Mouse (Mus musculus) intestine, postnatal 0 days (tissue): ENCODE data around the gene Megf11. TPM values are rescaled to one million over a fixed set of nuclear protein-coding genes. Genes with fewer than 3 reads are reported as not detected.

Source experiments
- ATAC-seq: fragments of 200-750 bp; cut with Nextera tagmentation; 2 replicates; pipeline ENCODE4 v1.8.0; 2017; ENCODE audit warnings: mild to moderate bottlenecking, moderate TSS enrichment, moderate library complexity
- H3K27ac ChIP-seq: fragments of 300-500 bp; sonication (generic); 2 replicates; pipeline ENCODE4 v1.5.1; 2014; ENCODE audit warnings: mild to moderate bottlenecking, low read depth, low read length, moderate library complexity
- H3K27me3 ChIP-seq: fragments of 300-500 bp; sonication (generic); replicated peaks from 2 replicates; pipeline ENCODE4 v1.6.1; 2014; ENCODE audit warnings: low read length, mixed read lengths; ENCODE audit not compliant: control insufficient read depth, insufficient read depth
- H3K36me3 ChIP-seq: fragments of 300-500 bp; sonication (generic); 2 replicates; pipeline ENCODE4 v1.6.1; 2014; ENCODE audit warnings: mild to moderate bottlenecking, moderate library complexity; ENCODE audit not compliant: control insufficient read depth, insufficient read depth
- H3K4me1 ChIP-seq: fragments of 300-500 bp; sonication (generic); replicated peaks from 2 replicates; pipeline ENCODE4 v1.6.1; 2014; ENCODE audit warnings: antibody characterized with exemption, low read length, mixed read lengths; ENCODE audit not compliant: control insufficient read depth, insufficient read depth
- H3K4me2 ChIP-seq: fragments of 300-500 bp; sonication (generic); replicated peaks from 2 replicates; pipeline ENCODE4 v1.6.1; 2014; ENCODE audit warnings: low read depth, mild to moderate bottlenecking, moderate library complexity
- H3K4me3 ChIP-seq: fragments of 300-500 bp; sonication (generic); 2 replicates; pipeline ENCODE4 v1.5.1; 2014; ENCODE audit warnings: low read depth, low read length
- H3K9ac ChIP-seq: fragments of 300-500 bp; sonication (generic); 2 replicates; pipeline ENCODE4 v1.6.1; 2014; ENCODE audit warnings: mild to moderate bottlenecking, low read depth, low read length
- H3K9me3 ChIP-seq: fragments of 300-500 bp; sonication (generic); 2 replicates; pipeline ENCODE4 v1.6.1; 2016; ENCODE audit warnings: mixed run types; ENCODE audit not compliant: control insufficient read depth
- CTCF ChIP-seq: sonication (generic); IDR thresholded peaks from 2 replicates; pipeline ENCODE4 v1.5.1; 2016; ENCODE audit warnings: low read depth, mild to moderate bottlenecking, control low read depth, antibody characterized with exemption, moderate library complexity
- WGBS: fragments of 180-500 bp; shearing (Covaris S2); extraction: QIAGEN DNeasy Blood & Tissue Kit; methylation state at CpG from one replicate; pipeline ENCODE4 v1.1.7; 2014; 5-methylcytosine and 5-hydroxymethylcytosine counted together
- polyA plus RNA-seq: library from polyadenylated mRNA; unstranded; fragments of >200 nt; fragmentation: Nextera tagmentation; extraction: Ambion mirVana; gene quantifications from 2 replicates; pipeline ENCODE4 v1.2.1, GENCODE M21; 2015

Gene Megf11
- polyA plus RNA-seq, 1 experiment from 2014 or later: 0.69 TPM

DNA sequence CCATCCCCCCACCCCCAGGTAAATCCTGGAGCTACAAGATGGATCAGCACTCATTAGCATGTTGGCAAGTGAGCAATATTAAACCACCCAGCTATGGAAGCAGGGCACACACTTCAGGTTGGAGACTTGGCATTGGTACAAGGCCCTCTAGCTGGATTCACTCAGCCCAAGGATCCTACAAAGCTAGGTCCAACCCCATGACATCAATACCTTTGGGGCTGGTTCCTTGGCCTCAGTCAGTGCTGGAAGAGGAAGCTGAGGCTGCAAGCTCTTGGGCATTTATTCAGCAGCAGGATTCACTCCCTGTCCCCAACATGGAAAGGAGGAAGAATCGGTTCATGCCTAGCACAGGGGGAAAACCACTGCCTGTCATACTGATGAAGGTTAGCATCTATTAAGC lies 118.6 kb downstream of the Megf11 start:
- H3K4me3 ChIP-seq: no peak overlapping the region
- no peaks in the 10 kb centered on the region for H3K36me3 ChIP-seq
- H3K9ac ChIP-seq: no peak overlapping the region
- H3K4me1 ChIP-seq: no peaks in the 10 kb centered on the region
- H3K4me2 ChIP-seq: no peak overlapping the region
- H3K27me3 ChIP-seq: no peaks in the 10 kb centered on the region
- H3K27ac ChIP-seq: no peak overlapping the region
- ATAC-seq: no peak
- 90% methylated on average over 1 of the region's 1 CpGs for WGBS
- no peaks in the 10 kb centered on the region for H3K9me3 ChIP-seq
- TF ChIP-seq CTCF: no peak

DNA sequence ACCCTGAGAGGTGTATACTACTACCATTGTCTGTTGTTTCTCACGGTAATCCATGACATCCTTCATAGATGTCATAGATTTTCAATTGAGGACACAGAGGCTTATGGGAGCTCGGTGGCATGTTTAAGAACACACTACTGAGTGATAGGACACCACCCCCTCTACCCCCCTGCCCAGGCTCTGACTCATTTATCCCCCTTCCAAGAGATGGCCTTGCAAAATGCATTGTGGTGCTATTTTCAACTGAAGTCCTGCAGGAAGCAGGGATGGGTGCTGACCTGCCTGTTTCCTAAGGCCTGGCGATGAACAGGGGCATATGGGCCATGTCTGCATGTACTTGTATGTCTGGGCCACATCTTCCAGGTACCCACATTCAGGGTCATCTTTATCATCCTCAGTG lies 119.0 kb downstream of the Megf11 start:
- TF ChIP-seq CTCF: no peak
- Histone ChIP-seq H3K36me3 (no peaks in the 10 kb centered on the region), H3K4me1 (no peaks in the 10 kb centered on the region), H3K9me3 (no peaks in the 10 kb centered on the region), H3K27me3 (no peaks in the 10 kb centered on the region), H3K4me3 (no peak overlapping the region), H3K9ac (no peak overlapping the region), H3K27ac (no peak overlapping the region), H3K4me2 (no peak overlapping the region)
- 76% methylated on average over 3 of the region's 3 CpGs for WGBS
- ATAC-seq: no peak

DNA sequence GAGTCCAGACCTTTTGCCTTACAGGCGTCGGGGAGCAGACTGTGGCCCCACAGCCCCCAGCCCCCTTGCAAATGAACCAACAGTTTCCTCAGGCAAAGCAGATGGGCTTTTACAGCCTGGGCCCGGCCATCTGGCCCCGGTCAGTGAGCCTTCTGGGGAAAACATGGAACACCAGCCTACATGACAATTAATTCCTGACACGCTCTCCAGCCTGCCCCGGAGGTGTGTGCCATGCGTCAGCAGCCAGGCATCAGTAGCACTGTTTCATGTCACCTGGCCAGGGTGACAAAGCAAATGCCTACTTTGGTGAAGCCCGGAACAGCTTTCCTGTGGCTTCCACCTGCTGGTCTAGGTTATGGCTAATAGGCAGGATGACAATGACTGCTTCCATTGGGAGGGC lies 119.5 kb downstream of the Megf11 start:
- TF ChIP-seq CTCF: no peak
- H3K27me3 ChIP-seq: no peaks in the 10 kb centered on the region
- H3K36me3 ChIP-seq: no peaks in the 10 kb centered on the region
- no peak overlapping the region for H3K4me2 ChIP-seq
- ATAC-seq: no peak
- H3K27ac ChIP-seq: no peak overlapping the region
- H3K9me3 ChIP-seq: no peaks in the 10 kb centered on the region
- H3K9ac ChIP-seq: no peak overlapping the region
- no peaks in the 10 kb centered on the region for H3K4me1 ChIP-seq
- 80% methylated on average over 8 of the region's 8 CpGs for WGBS
- no peak overlapping the region for H3K4me3 ChIP-seq

DNA sequence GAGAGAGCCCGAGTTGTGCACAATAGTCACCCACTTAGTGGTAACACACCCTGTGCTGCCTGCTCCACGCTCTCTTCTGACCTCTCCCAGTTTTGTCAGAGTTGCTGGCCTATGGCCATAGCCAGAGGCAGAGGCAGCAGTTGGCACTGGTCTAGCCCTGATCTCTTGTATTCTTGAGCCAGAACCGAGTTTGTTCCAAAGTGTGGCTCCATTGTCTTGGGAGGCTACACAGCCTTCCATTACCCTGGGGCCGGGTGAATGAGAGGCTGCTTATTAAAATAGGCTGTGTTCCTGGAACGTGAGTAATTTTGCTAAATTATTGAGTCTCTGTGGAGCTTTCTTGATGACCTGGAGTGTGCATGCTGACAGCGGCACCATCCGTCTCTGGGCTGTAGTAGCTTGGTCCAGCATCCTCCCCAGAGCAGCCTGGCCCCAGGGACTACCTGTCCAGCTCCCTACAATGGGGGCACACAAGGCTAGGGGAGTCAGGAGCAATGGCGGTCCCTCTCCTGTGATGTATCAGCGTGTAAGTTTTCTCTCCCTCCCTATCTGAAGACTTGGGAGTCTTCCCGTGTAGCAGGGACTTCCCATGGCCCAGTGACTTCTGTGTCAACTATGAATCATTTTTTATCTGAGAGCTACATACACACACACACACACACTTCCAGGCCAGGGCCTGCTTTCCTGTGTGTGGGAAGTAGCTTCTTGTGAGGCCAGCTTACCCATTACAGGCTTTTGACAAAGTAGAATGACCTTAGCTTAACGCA lies 121.2 kb downstream of the Megf11 start:
- TF ChIP-seq CTCF: no peak
- 74% methylated on average over 11 of the region's 11 CpGs for WGBS
- ATAC-seq: no peak

DNA sequence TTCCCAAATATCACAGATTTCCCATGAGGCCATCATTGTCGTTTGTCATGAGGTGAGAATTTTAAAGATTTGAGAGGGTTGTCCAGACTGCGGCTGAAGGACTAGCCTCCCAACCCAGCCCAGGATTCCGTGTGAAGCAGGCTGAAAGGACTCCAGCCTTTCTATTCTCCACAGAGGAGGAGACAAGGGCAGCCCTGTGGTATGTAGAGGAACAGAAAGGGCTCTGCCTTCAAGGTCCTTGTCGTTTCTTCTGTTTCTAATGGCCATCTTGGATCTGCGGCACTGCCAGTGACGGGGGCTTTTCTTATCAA lies 121.7 kb downstream of the Megf11 start:
- H3K4me3 ChIP-seq: no peak overlapping the region
- no peak for TF ChIP-seq CTCF
- WGBS: 64% methylated on average over 6 of the region's 6 CpGs
- no peaks in the 10 kb centered on the region for H3K9me3 ChIP-seq
- no peaks in the 10 kb centered on the region for H3K27me3 ChIP-seq
- no peak for ATAC-seq
- no peak overlapping the region for H3K9ac ChIP-seq
- no peaks in the 10 kb centered on the region for H3K36me3 ChIP-seq
- H3K4me2 ChIP-seq: no peak overlapping the region
- no peaks in the 10 kb centered on the region for H3K4me1 ChIP-seq
- no peak overlapping the region for H3K27ac ChIP-seq

More for the DNA sequence above, 121.2 kb downstream of the Megf11 start:
- H3K4me3 ChIP-seq: no peak overlapping the region
- no peaks in the 10 kb centered on the region for H3K27me3 ChIP-seq
- no peak overlapping the region for H3K27ac ChIP-seq
- no peaks in the 10 kb centered on the region for H3K9me3 ChIP-seq
- no peak overlapping the region for H3K9ac ChIP-seq
- no peaks in the 10 kb centered on the region for H3K4me1 ChIP-seq
- H3K36me3 ChIP-seq: no peaks in the 10 kb centered on the region
- H3K4me2 ChIP-seq: no peak overlapping the region

DNA sequence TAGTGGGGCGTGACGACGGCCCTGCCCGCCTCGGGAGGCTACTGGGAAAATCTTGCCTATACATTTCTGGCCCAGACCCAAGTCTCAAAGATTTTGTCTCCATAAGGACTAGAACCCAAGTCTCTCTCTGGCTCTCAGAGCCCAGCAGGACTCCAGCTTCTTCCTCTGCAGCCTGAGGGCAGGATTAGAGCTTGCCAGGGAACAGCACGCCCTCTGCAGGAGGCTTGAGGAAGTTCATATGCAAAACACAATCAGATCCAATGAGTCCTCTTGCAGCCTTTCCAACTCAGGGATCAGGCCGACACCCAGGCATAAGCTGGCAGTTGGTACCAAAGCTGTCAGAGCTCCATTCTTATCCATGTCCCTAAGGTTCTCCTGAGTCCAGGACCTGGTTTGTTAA lies 122.6 kb downstream of the Megf11 start:
- ATAC-seq: no peak
- H3K36me3 ChIP-seq: no peaks in the 10 kb centered on the region
- no peaks in the 10 kb centered on the region for H3K4me1 ChIP-seq
- 61% methylated on average over 7 of the region's 7 CpGs for WGBS
- H3K27me3 ChIP-seq: no peaks in the 10 kb centered on the region
- no peak overlapping the region for H3K9ac ChIP-seq
- peak; percentile 57 for TF ChIP-seq CTCF
- H3K4me2 ChIP-seq: no peak overlapping the region
- H3K9me3 ChIP-seq: no peaks in the 10 kb centered on the region
- no peak overlapping the region for H3K4me3 ChIP-seq
- H3K27ac ChIP-seq: no peak overlapping the region

DNA sequence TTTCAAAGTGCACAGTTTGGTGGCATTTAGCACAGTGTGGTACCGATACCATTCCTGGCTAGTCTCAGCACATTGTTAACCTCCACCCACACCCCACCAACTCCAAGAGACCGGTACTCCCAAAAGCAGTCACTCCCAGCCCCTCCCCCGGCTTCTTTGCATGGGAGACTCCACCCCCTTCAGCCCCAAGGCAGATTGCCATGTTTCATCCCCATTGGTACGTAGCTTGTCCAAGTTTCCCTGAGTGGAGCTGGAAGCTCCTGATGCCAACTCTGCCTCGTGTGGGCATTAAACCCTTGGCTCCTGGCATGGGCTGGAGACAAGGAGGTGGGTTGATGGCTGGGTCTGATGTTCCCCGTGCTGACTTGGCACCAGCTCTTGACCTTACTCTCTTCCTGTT lies 129.4 kb downstream of the Megf11 start:
- Histone ChIP-seq H3K4me3 (no peak overlapping the region), H3K36me3 (no peaks in the 10 kb centered on the region), H3K4me2 (no peak overlapping the region), H3K4me1 (no peaks in the 10 kb centered on the region), H3K27ac (no peak overlapping the region), H3K27me3 (no peaks in the 10 kb centered on the region), H3K9ac (no peak overlapping the region), H3K9me3 (no peaks in the 10 kb centered on the region)
- TF ChIP-seq CTCF: no peak
- 62% methylated on average over 6 of the region's 6 CpGs for WGBS
- no peak for ATAC-seq
